Mouse (Mus musculus) lung, adult 2 months (tissue): ENCODE data around the gene Gmfb. TPM values are rescaled to one million over a fixed set of nuclear protein-coding genes. Genes with fewer than 3 reads are reported as not detected.
"Not testable (repeated sequence)": the region's sequence is repeated elsewhere in the genome, so short reads cannot be mapped to it uniquely, and the experiment has no call there.

Experiments
- DNase-seq: peaks from one replicate; pipeline ENCODE4 v3.0.0; 2022
- H3K4me1 ChIP-seq: fragments of 200-500 bp; 2 replicates; pipeline ENCODE4 v1.6.1; 2011; ENCODE audit warnings: low read length; ENCODE audit not compliant: control insufficient read depth, insufficient read depth
- H3K4me3 ChIP-seq: fragments of 200-500 bp; replicated peaks from 2 replicates; pipeline ENCODE3; 2011; ENCODE audit warnings: low read depth, mild to moderate bottlenecking, control low read depth, low read length; ENCODE audit errors: extremely low read depth
- CTCF ChIP-seq: fragments of 200-500 bp; IDR thresholded peaks from 2 replicates; pipeline ENCODE4 v1.5.1; 2011; ENCODE audit warnings: mild to moderate bottlenecking, low read length, control low read depth; ENCODE audit not compliant: insufficient read depth
- POLR2A ChIP-seq: fragments of 200-500 bp; IDR thresholded peaks from 2 replicates; pipeline ENCODE4 v1.6.1; 2011; ENCODE audit warnings: low read depth, mild to moderate bottlenecking, control low read depth, low read length, borderline replicate concordance; ENCODE audit errors: extremely low read depth
- WGBS: fragments of 180-500 bp; shearing (Covaris S2); methylation state at CpG from one replicate; pipeline ENCODE4 v1.1.7; 2018; 5-methylcytosine and 5-hydroxymethylcytosine counted together
- polyA plus RNA-seq: library from polyadenylated mRNA; depleted of rRNA; stranded (reverse); fragments of >200 nt; gene quantifications from 2 replicates; pipeline ENCODE4 v1.2.3, GENCODE M21; 2012

The Gmfb gene
- polyA plus RNA-seq, 1 experiment, result 20.7 TPM

- H3K4me1 ChIP-seq, result peaks cover 9% of the 10 kb centered on the region
- WGBS, result under 1% methylated on average over 32 of the region's 32 CpGs
- TF ChIP-seq CTCF, result no peak
- TF ChIP-seq POLR2A, result peak; percentile 84
- peak within 1 kb of the TSS; percentile 69 for H3K4me3 ChIP-seq
- DNase-seq, result peak; percentile 94
Observed at GRCm38 (mm10) chr14:46831837-46832333, 9.8 kb upstream of the Gmfb start, which contains the start of gene Cgrrf1. TSS of gene Cgrrf1 (plus strand) at chr14:46832125.

GRCm38 (mm10) chr14:46831295-46831694 is 9.3 kb upstream of the Gmfb start:
- Histone ChIP-seq H3K4me3 (peak overlapping the region; percentile 69), H3K4me1 (peaks cover 9% of the 10 kb centered on the region)
- TF ChIP-seq CTCF, result no peak
- no peak for TF ChIP-seq POLR2A
- DNase-seq, result no peak
- WGBS, result 2% methylated on average over 4 of the region's 4 CpGs

GRCm38 (mm10) chr14:46827430-46827829 is 5.4 kb upstream of the Gmfb start:
- Histone ChIP-seq H3K4me3 (no peak overlapping the region), H3K4me1 (peaks cover 5% of the 10 kb centered on the region)
- no peak for TF ChIP-seq POLR2A
- DNase-seq, result no peak
- 33% methylated on average over 1 of the region's 1 CpGs for WGBS

- H3K4me1 ChIP-seq, result peaks cover 6% of the 10 kb centered on the region; the same call in 1 of the 2 replicates
- DNase-seq, result no peak
- WGBS, result 85% methylated on average over 2 of the region's 2 CpGs
- TF ChIP-seq POLR2A (no peak), CTCF (no peak)
- no peak overlapping the region for H3K4me3 ChIP-seq
Observed at GRCm38 (mm10) chr14:46823996-46824395, 2.0 kb upstream of the Gmfb start.

- TF ChIP-seq POLR2A (no peak), CTCF (no peak)
- 0% methylated on average over 11 of the region's 11 CpGs for WGBS
Observed at GRCm38 (mm10) chr14:46821271-46821872, 670 bp downstream of the Gmfb start.

GRCm38 (mm10) chr14:46819961-46820360 is 2.1 kb downstream of the Gmfb start:
- H3K4me1 ChIP-seq, H3K4me3 ChIP-seq, DNase-seq: not testable (repeated sequence)
- 86% methylated on average over 5 of the region's 6 CpGs for WGBS

More at GRCm38 (mm10) chr14:46821271-46821872, 670 bp downstream of the Gmfb start:
- DNase-seq, result peak; percentile 28
- H3K4me1 ChIP-seq, result peaks cover 6% of the 10 kb centered on the region; the same call in 1 of the 2 replicates
- H3K4me3 ChIP-seq, result peak overlapping the region; percentile 86

- Histone ChIP-seq H3K4me3 (no peak overlapping the region), H3K4me1 (peaks cover 6% of the 10 kb centered on the region; the same call in 1 of the 2 replicates)
- 80% methylated on average over 7 of the region's 7 CpGs for WGBS
- TF ChIP-seq CTCF (no peak), POLR2A (no peak)
- no peak for DNase-seq
Observed at GRCm38 (mm10) chr14:46818743-46819142, 3.3 kb downstream of the Gmfb start.

GRCm38 (mm10) chr14:46816916-46817622 is 5.0 kb downstream of the Gmfb start:
- no peak for TF ChIP-seq CTCF
- no peak for TF ChIP-seq POLR2A

GRCm38 (mm10) chr14:46815640-46816039 is 6.4 kb downstream of the Gmfb start:
- TF ChIP-seq POLR2A (no peak), CTCF (no peak)
- 90% methylated on average over 6 of the region's 6 CpGs for WGBS
- H3K4me3 ChIP-seq, result no peak overlapping the region
- peaks cover 6% of the 10 kb centered on the region; the same call in 1 of the 2 replicates for H3K4me1 ChIP-seq
- no peak for DNase-seq

More at GRCm38 (mm10) chr14:46816916-46817622, 5.0 kb downstream of the Gmfb start:
- WGBS, result 87% methylated on average over 8 of the region's 8 CpGs
- no peak overlapping the region for H3K4me3 ChIP-seq
- DNase-seq, result no peak
- peaks cover 6% of the 10 kb centered on the region; the same call in 1 of the 2 replicates for H3K4me1 ChIP-seq

GRCm38 (mm10) chr14:46807927-46808326 is 14.1 kb downstream of the Gmfb start:
- Histone ChIP-seq H3K4me3 (no peak overlapping the region), H3K4me1 (peaks cover 8% of the 10 kb centered on the region)
- 54% methylated on average over 3 of the region's 3 CpGs for WGBS
- no peak for DNase-seq
- TF ChIP-seq CTCF (no peak), POLR2A (no peak)

- H3K4me1 ChIP-seq, result peaks cover 8% of the 10 kb centered on the region
- 75% methylated on average over 5 of the region's 5 CpGs for WGBS
- no peak overlapping the region for H3K4me3 ChIP-seq
- no peak for TF ChIP-seq CTCF
- TF ChIP-seq POLR2A, result no peak
- DNase-seq, result no peak
Observed at GRCm38 (mm10) chr14:46806186-46806585, 15.9 kb downstream of the Gmfb start.
